Mouse (Mus musculus): ENCODE measurements around the gene Gpr183. TPM values are rescaled to one million over a fixed set of nuclear protein-coding genes. Genes with fewer than 3 reads are reported as not detected.

Gene Gpr183
- total and polyA plus RNA-seq, 3 experiments, result 0.04 to 0.06 TPM; not detected in 1

- no peaks in the 10 kb centered on the region for H3K4me1 ChIP-seq (ENCODE audit: control insufficient read depth in 1 of 2, insufficient read depth in 2 of 2, low read length in 2 of 2)
- H3K4me3 ChIP-seq (ENCODE audit: control insufficient read depth in 1 of 2, insufficient read depth in 1 of 2, low read depth in 2 of 2, low read length in 2 of 2), result no peak overlapping the region
- peaks cover 0 to 8% of the 10 kb centered on the region in 2 experiments; a peak in 2 of 4 replicates for H3K36me3 ChIP-seq (ENCODE audit: control insufficient read depth in 1 of 2, insufficient read depth in 2 of 2, low read length in 2 of 2)
Measured at GRCm38 (mm10) chr14:121904754-121905153, 60.2 kb downstream of the Gpr183 start.

GRCm38 (mm10) chr14:121903381-121903876 lies 61.6 kb downstream of the Gpr183 start:
- no peak for TF ChIP-seq KAT2A (conservative IDR thresholded peaks at IDR 0.05; ENCODE audit: low read depth, low read length)
- TF ChIP-seq POLR2AphosphoS2 (IDR thresholded peaks at IDR 0.05; ENCODE audit: low read length), result no peak
- no peak for TF ChIP-seq EP300 (IDR thresholded peaks at IDR 0.05; ENCODE audit: low read depth in 1 of 2, low read length in 2 of 2)
- no peak for TF ChIP-seq ELF1 (IDR thresholded peaks at IDR 0.05; ENCODE audit: low read depth, low read length)
- TF ChIP-seq RCOR1 (IDR thresholded peaks at IDR 0.05; ENCODE audit: low read depth, low read length), result no peak
- TF ChIP-seq MYC (IDR thresholded peaks at IDR 0.05; ENCODE audit: low read depth, low read length), result no peak
- TF ChIP-seq CHD2 (IDR thresholded peaks at IDR 0.05; ENCODE audit: low read length), result no peak
- no peak for TF ChIP-seq ETS1 (IDR thresholded peaks at IDR 0.05; ENCODE audit: low read depth, low read length)
- no peak for TF ChIP-seq TAL1 (IDR thresholded peaks at IDR 0.05; ENCODE audit: low read length)
- TF ChIP-seq E2F4 (IDR thresholded peaks at IDR 0.05; ENCODE audit: borderline replicate concordance, low read depth, low read length), result no peak
- TF ChIP-seq ZKSCAN1 (IDR thresholded peaks at IDR 0.05; ENCODE audit: low read depth, low read length), result no peak

More at GRCm38 (mm10) chr14:121904754-121905153, 60.2 kb downstream of the Gpr183 start:
- Histone ChIP-seq H3K79me2 (ENCODE audit: control insufficient read depth, insufficient read depth, low read length, poor library complexity) (peaks cover under 1% of the 10 kb centered on the region; the same call in 1 of the 2 replicates), H3K9me3 (replicated peaks; ENCODE audit: insufficient read depth, low read length) (no peaks in the 10 kb centered on the region), H3K27me3 (ENCODE audit: control insufficient read depth in 1 of 2, insufficient read depth in 2 of 2, low read length in 2 of 2) (no peaks in the 10 kb centered on the region), H3K27ac (ENCODE audit: control insufficient read depth, low read depth, low read length) (no peak overlapping the region), H3K9ac (ENCODE audit: control insufficient read depth, low read depth, low read length, poor library complexity, severe bottlenecking) (no peak overlapping the region)
- no peak for TF ChIP-seq GATA1 (IDR thresholded peaks at IDR 0.05; ENCODE audit: low read depth, low read length)
- no peak for TF ChIP-seq MYB (IDR thresholded peaks at IDR 0.05; ENCODE audit: low read depth, low read length)
- no peak for TF ChIP-seq TAL1 (IDR thresholded peaks at IDR 0.05; ENCODE audit: low read length)
- no peak for TF ChIP-seq MXI1 (IDR thresholded peaks at IDR 0.05; ENCODE audit: low read depth, low read length)
- no peak for TF ChIP-seq BHLHE40 (IDR thresholded peaks at IDR 0.05; ENCODE audit: borderline replicate concordance, low read depth, low read length)
- TF ChIP-seq TBP (IDR thresholded peaks at IDR 0.05; ENCODE audit: low read depth, low read length), result no peak
- no peak for TF ChIP-seq ELF1 (IDR thresholded peaks at IDR 0.05; ENCODE audit: low read depth, low read length)
- TF ChIP-seq TCF12 (IDR thresholded peaks at IDR 0.05; ENCODE audit: low read depth, low read length), result no peak
- no peak for TF ChIP-seq POLR2AphosphoS2 (IDR thresholded peaks at IDR 0.05; ENCODE audit: low read length)
- TF ChIP-seq E2F4 (IDR thresholded peaks at IDR 0.05; ENCODE audit: borderline replicate concordance, low read depth, low read length), result no peak
- no peak for TF ChIP-seq RAD21 (IDR thresholded peaks at IDR 0.05; ENCODE audit: low read depth, low read length)
- TF ChIP-seq MAFK (IDR thresholded peaks at IDR 0.05; ENCODE audit: borderline replicate concordance, low read depth, low read length), result no peak
- no peak for TF ChIP-seq ZNF384 (IDR thresholded peaks at IDR 0.05; ENCODE audit: low read depth, low read length)
- TF ChIP-seq MAZ (IDR thresholded peaks at IDR 0.05; ENCODE audit: low read depth, low read length), result no peak
- TF ChIP-seq POLR2AphosphoS5 (IDR thresholded peaks at IDR 0.05; ENCODE audit: borderline replicate concordance, low read depth, low read length), result no peak
- TF ChIP-seq NELFE (IDR thresholded peaks at IDR 0.05; ENCODE audit: low read depth, low read length), result no peak
- no peak for TF ChIP-seq HCFC1 (IDR thresholded peaks at IDR 0.05; ENCODE audit: low read depth, low read length)
- DNase-seq (ENCODE audit: low read depth, low spot score), result no peak

More at GRCm38 (mm10) chr14:121903381-121903876, 61.6 kb downstream of the Gpr183 start:
- Histone ChIP-seq H3K79me2 (ENCODE audit: control insufficient read depth, insufficient read depth, low read length, poor library complexity) (peaks cover 3% of the 10 kb centered on the region; the same call in 1 of the 2 replicates), H3K27me3 (ENCODE audit: control insufficient read depth in 1 of 2, insufficient read depth in 2 of 2, low read length in 2 of 2) (no peaks in the 10 kb centered on the region), H3K27ac (ENCODE audit: control insufficient read depth, low read depth, low read length) (no peak overlapping the region), H3K9ac (ENCODE audit: control insufficient read depth, low read depth, low read length, poor library complexity, severe bottlenecking) (no peak overlapping the region), H3K36me3 (ENCODE audit: control insufficient read depth in 1 of 2, insufficient read depth in 2 of 2, low read length in 2 of 2) (peaks cover 0 to 6% of the 10 kb centered on the region in 2 experiments; a peak in 2 of 4 replicates), H3K4me3 (ENCODE audit: control insufficient read depth in 1 of 2, insufficient read depth in 1 of 2, low read depth in 2 of 2, low read length in 2 of 2) (no peak overlapping the region), H3K9me3 (replicated peaks; ENCODE audit: insufficient read depth, low read length) (no peaks in the 10 kb centered on the region), H3K4me1 (ENCODE audit: control insufficient read depth in 1 of 2, insufficient read depth in 2 of 2, low read length in 2 of 2) (no peaks in the 10 kb centered on the region)
- no peak for DNase-seq (ENCODE audit: low read depth, low spot score)

All from MEL (cell line).